Mouse (Mus musculus) ES-Bruce4 (cell line): ENCODE results near the gene Pnpla2.

Experiments used
- CTCF ChIP-seq: IDR thresholded peaks from one replicate; pipeline ENCODE4 v1.8.1; 2011; ENCODE audit warnings: low read depth, low read length
- EP300 ChIP-seq: IDR thresholded peaks from 2 replicates; pipeline ENCODE4 v1.6.1; 2011; ENCODE audit warnings: low read depth, low read length; ENCODE audit not compliant: insufficient read depth
- POLR2A ChIP-seq: IDR thresholded peaks from one replicate; pipeline ENCODE4 v1.8.1; 2011; ENCODE audit warnings: low read length; ENCODE audit not compliant: insufficient read depth

- TF ChIP-seq CTCF (no peak), POLR2A (no peak), EP300 (no peak)
These were observed 15.8 kb upstream of the Pnpla2 start for GRCm38 (mm10) chr7:141439140-141439679.
